Mouse (Mus musculus) intestine, embryonic 16.5 days (tissue): Measurements from ENCODE around the gene Lmx1b. TPM values are rescaled to one million over a fixed set of nuclear protein-coding genes. Genes with fewer than 3 reads are reported as not detected.

Source experiments
- ATAC-seq: fragments of 200-750 bp; cut with Nextera tagmentation; 2 replicates; pipeline ENCODE4 v1.8.0; 2017; ENCODE audit warnings: moderate TSS enrichment, moderate library complexity
- H3K27ac ChIP-seq: fragments of 300-500 bp; sonication (generic); 2 replicates; pipeline ENCODE4 v1.5.1; 2014; ENCODE audit warnings: mild to moderate bottlenecking, low read length
- H3K27me3 ChIP-seq: fragments of 300-500 bp; sonication (generic); replicated peaks from 2 replicates; pipeline ENCODE4 v1.6.1; 2014; ENCODE audit warnings: low read length, control low read depth, mixed read lengths; ENCODE audit not compliant: control insufficient read depth, insufficient read depth
- H3K36me3 ChIP-seq: fragments of 300-500 bp; sonication (generic); 2 replicates; pipeline ENCODE4 v1.6.1; 2014; ENCODE audit warnings: low read length, control low read depth; ENCODE audit not compliant: control insufficient read depth, insufficient read depth
- H3K4me1 ChIP-seq: fragments of 300-500 bp; sonication (generic); 2 replicates; pipeline ENCODE4 v1.6.1; 2014; ENCODE audit warnings: low read length, control low read depth, mixed read lengths; ENCODE audit not compliant: control insufficient read depth, insufficient read depth
- H3K4me2 ChIP-seq: fragments of 300-500 bp; sonication (generic); 2 replicates; pipeline ENCODE4 v1.6.1; 2014; ENCODE audit warnings: low read depth, low read length, control low read depth
- H3K4me3 ChIP-seq: fragments of 300-500 bp; sonication (generic); 2 replicates; pipeline ENCODE4 v1.5.1; 2014; ENCODE audit warnings: mild to moderate bottlenecking, low read length
- H3K9ac ChIP-seq: fragments of 300-500 bp; sonication (generic); 2 replicates; pipeline ENCODE4 v1.6.1; 2014; ENCODE audit warnings: low read depth, low read length
- H3K9me3 ChIP-seq: fragments of 300-500 bp; sonication (generic); 2 replicates; pipeline ENCODE4 v1.6.1; 2016; ENCODE audit warnings: low read length, control low read depth; ENCODE audit not compliant: control insufficient read depth
- WGBS: fragments of 180-500 bp; shearing (Covaris S2); extraction: QIAGEN DNeasy Blood & Tissue Kit; methylation state at CpG from one replicate; pipeline ENCODE4 v1.1.7; 2014; 5-methylcytosine and 5-hydroxymethylcytosine counted together
- polyA plus RNA-seq: library from polyadenylated mRNA; unstranded; fragments of >200 nt; fragmentation: Nextera tagmentation; extraction: Ambion mirVana; gene quantifications from 2 replicates; pipeline ENCODE4 v1.2.1, GENCODE M21; 2015

The Lmx1b gene
- polyA plus RNA-seq, 1 experiment from 2014 or later = not detected

- Histone ChIP-seq H3K4me1 (peaks cover 25% of the 10 kb centered on the region), H3K27me3 (peaks cover 88% of the 10 kb centered on the region), H3K9ac (no peak overlapping the region), H3K9me3 (no peaks in the 10 kb centered on the region), H3K36me3 (no peaks in the 10 kb centered on the region), H3K4me2 (no peak overlapping the region), H3K4me3 (no peak overlapping the region), H3K27ac (no peak overlapping the region)
- 34% methylated on average over 6 of the region's 6 CpGs for whole genome bisulfite sequencing
- ATAC-seq = no peak
These were observed 2.1 kb downstream of the Lmx1b start for GRCm38 (mm10) chr2:33638141-33638733.

- ATAC-seq = no peak
- peaks cover 21% of the 10 kb centered on the region for H3K4me1 ChIP-seq
- H3K4me3 ChIP-seq = no peak overlapping the region
These were observed 3.0 kb downstream of the Lmx1b start for GRCm38 (mm10) chr2:33637288-33637687.

GRCm38 (mm10) chr2:33636628-33637188 is 3.6 kb downstream of the Lmx1b start:
- WGBS = 2% methylated on average over 26 of the region's 26 CpGs
- no peak for ATAC-seq
- no peak overlapping the region for H3K27ac ChIP-seq
- no peaks in the 10 kb centered on the region for H3K9me3 ChIP-seq
- H3K4me1 ChIP-seq = peaks cover 20% of the 10 kb centered on the region
- no peaks in the 10 kb centered on the region for H3K36me3 ChIP-seq
- H3K4me3 ChIP-seq = no peak overlapping the region
- no peak overlapping the region for H3K9ac ChIP-seq
- H3K27me3 ChIP-seq = peaks cover 89% of the 10 kb centered on the region
- no peak overlapping the region for H3K4me2 ChIP-seq

More at GRCm38 (mm10) chr2:33637288-33637687, 3.0 kb downstream of the Lmx1b start:
- WGBS = 5% methylated on average over 7 of the region's 7 CpGs
- no peaks in the 10 kb centered on the region for H3K9me3 ChIP-seq
- no peak overlapping the region for H3K27ac ChIP-seq
- peaks cover 88% of the 10 kb centered on the region for H3K27me3 ChIP-seq
- H3K9ac ChIP-seq = no peak overlapping the region
- no peak overlapping the region for H3K4me2 ChIP-seq
- no peaks in the 10 kb centered on the region for H3K36me3 ChIP-seq

DNA sequence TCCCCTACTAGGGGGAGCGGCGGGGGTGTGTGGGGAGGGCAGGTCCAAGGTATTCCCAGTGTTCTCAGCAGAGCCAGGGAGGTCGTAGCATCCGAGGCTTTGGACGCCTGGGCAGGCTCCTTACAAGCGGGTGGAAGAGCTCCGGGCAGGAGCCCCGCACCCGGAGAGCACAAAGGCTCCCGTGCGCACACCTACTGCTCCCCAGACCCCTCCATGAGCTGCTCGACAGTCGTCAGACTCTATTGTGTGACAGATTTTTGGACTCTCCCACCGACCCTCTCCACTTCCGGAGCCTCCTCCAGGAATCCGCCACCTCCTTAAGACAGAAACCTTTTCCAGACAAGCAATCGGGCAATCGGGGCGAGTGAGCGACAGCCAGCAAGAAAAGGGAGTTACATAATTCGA is 4.2 kb downstream of the Lmx1b start:
- no peaks in the 10 kb centered on the region for H3K9me3 ChIP-seq
- H3K36me3 ChIP-seq = no peaks in the 10 kb centered on the region
- H3K27ac ChIP-seq = no peak overlapping the region
- ATAC-seq = no peak
- WGBS = 1% methylated on average over 21 of the region's 21 CpGs
- no peak overlapping the region for H3K4me3 ChIP-seq
- no peak overlapping the region for H3K4me2 ChIP-seq
- H3K9ac ChIP-seq = no peak overlapping the region
- H3K27me3 ChIP-seq = peaks cover 89% of the 10 kb centered on the region
- peaks cover 19% of the 10 kb centered on the region for H3K4me1 ChIP-seq

GRCm38 (mm10) chr2:33635323-33636116 is 4.8 kb downstream of the Lmx1b start:
- Histone ChIP-seq H3K27ac (no peak overlapping the region), H3K4me3 (no peak overlapping the region), H3K27me3 (peaks cover 89% of the 10 kb centered on the region), H3K4me2 (no peak overlapping the region), H3K36me3 (no peaks in the 10 kb centered on the region), H3K9me3 (no peaks in the 10 kb centered on the region), H3K9ac (no peak overlapping the region), H3K4me1 (peaks cover 13% of the 10 kb centered on the region)
- WGBS = 4% methylated on average over 19 of the region's 19 CpGs
- no peak for ATAC-seq

DNA sequence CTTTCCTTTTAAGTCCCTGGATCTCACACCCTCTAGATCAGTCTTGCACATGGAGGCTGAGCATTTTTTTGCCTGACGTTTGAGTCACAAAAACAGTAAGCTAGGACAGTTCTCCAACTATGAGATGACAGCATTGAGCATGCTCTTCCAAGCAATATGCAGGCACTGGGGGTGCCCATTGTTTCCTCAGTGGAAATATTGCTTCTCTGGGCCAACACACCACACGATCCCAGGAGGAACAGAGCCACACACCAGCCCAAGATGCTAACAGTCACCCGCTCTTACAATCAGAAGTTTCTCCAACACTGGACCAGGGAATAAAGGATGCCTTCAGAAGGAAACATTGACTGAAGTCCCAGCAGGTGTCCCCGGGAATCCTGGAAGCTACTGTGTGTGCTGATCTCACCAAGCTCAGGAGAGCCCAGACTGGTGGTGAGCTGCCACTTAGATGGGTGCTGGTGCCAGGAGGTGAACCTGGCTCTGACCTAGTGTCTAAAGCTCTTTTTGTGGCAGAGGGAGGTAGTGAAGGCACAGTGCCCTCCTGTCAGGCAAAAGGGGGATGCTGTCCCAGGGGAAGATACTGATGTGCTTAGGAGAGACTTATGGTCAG is 5.7 kb downstream of the Lmx1b start:
- H3K9ac ChIP-seq = no peak overlapping the region
- H3K4me3 ChIP-seq = no peak overlapping the region
- no peak for ATAC-seq
- no peak overlapping the region for H3K4me2 ChIP-seq
- no peaks in the 10 kb centered on the region for H3K36me3 ChIP-seq
- WGBS = 10% methylated on average over 4 of the region's 4 CpGs
- H3K9me3 ChIP-seq = no peaks in the 10 kb centered on the region
- peaks cover 7% of the 10 kb centered on the region for H3K4me1 ChIP-seq
- H3K27me3 ChIP-seq = peaks cover 89% of the 10 kb centered on the region
- no peak overlapping the region for H3K27ac ChIP-seq

DNA sequence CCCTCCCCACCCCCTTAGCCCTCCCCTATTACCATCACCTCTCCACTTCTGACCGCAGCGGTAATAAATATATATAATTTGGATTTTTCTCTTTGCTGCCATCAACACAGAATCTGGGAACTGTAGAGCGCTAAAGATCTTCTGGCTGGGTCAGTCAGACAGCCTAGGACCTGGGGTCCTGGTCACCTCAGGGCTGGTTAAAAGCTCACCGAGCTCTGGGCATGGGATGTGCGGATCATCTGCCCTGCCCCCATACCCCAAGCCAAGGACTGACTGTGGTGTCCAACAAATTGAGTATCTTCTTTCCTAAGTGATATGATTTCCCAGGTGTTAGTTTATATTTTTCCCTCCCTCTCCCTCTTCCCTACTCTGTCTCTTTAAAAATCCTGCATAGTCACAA is 6.4 kb downstream of the Lmx1b start:
- Histone ChIP-seq H3K4me3 (no peak overlapping the region), H3K4me1 (0 out of 2 replicates have a peak, but pooled peaks cover 4% of the 10 kb centered on the region), H3K36me3 (no peaks in the 10 kb centered on the region), H3K9me3 (no peaks in the 10 kb centered on the region), H3K27ac (no peak overlapping the region), H3K4me2 (no peak overlapping the region), H3K9ac (no peak overlapping the region), H3K27me3 (peaks cover 89% of the 10 kb centered on the region)
- WGBS = 5% methylated on average over 5 of the region's 5 CpGs
- no peak for ATAC-seq

DNA sequence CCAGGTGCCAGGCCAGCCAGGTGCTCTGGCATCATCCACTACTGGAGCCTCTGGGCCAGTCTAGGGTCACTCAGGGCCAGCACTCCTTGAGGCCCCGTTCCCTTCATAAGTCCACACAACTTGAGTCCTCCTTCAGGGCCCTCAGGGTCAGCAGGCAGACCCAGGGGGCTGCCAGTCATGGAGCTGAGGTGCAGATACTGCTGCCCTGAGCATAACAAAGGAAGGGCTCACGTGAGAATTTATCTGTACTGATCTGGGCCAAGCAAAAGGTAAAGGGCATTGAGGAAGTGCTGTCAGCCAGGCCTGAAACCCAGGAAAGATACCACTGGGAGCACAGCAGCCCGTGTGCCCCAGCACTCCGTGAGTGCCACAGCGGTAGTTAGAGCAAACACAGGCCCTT is 7.1 kb downstream of the Lmx1b start:
- peaks cover 88% of the 10 kb centered on the region for H3K27me3 ChIP-seq
- no peak overlapping the region for H3K27ac ChIP-seq
- 8% methylated on average over 5 of the region's 5 CpGs for WGBS
- ATAC-seq = no peak
- no peak overlapping the region for H3K4me2 ChIP-seq
- H3K9ac ChIP-seq = no peak overlapping the region
- no peaks in the 10 kb centered on the region for H3K36me3 ChIP-seq
- 0 out of 2 replicates have a peak, but pooled peaks cover 4% of the 10 kb centered on the region for H3K4me1 ChIP-seq
- no peaks in the 10 kb centered on the region for H3K9me3 ChIP-seq
- no peak overlapping the region for H3K4me3 ChIP-seq

- WGBS = 12% methylated on average over 5 of the region's 5 CpGs
- 0 out of 2 replicates have a peak, but pooled peaks cover 4% of the 10 kb centered on the region for H3K4me1 ChIP-seq
- no peak overlapping the region for H3K4me3 ChIP-seq
- H3K9me3 ChIP-seq = no peaks in the 10 kb centered on the region
- H3K27ac ChIP-seq = no peak overlapping the region
- no peak for ATAC-seq
- no peak overlapping the region for H3K4me2 ChIP-seq
- peaks cover 88% of the 10 kb centered on the region for H3K27me3 ChIP-seq
- no peak overlapping the region for H3K9ac ChIP-seq
- H3K36me3 ChIP-seq = no peaks in the 10 kb centered on the region
These were observed 7.7 kb downstream of the Lmx1b start for GRCm38 (mm10) chr2:33632551-33633059.
